Mouse (Mus musculus) limb, embryonic 13.5 days (tissue): ENCODE results near the gene Tyw3. TPM values are rescaled to one million over a fixed set of nuclear protein-coding genes. Genes with fewer than 3 reads are reported as not detected.
A peak's percentile ranks its signal among the peaks of the same experiment; 100 is the strongest.

Source experiments
- ATAC-seq: fragments of 200-750 bp; cut with Nextera tagmentation; 2 replicates; pipeline ENCODE4 v1.8.0; 2017; ENCODE audit warnings: low read depth, moderate number of reproducible peaks, moderate TSS enrichment; ENCODE audit not compliant: low FRiP score
- H3K27ac ChIP-seq: fragments of 300-500 bp; sonication (generic); 2 replicates; pipeline ENCODE4 v1.5.1; 2015; ENCODE audit warnings: inconsistent platforms, mild to moderate bottlenecking, moderate library complexity
- H3K27me3 ChIP-seq: fragments of 300-500 bp; sonication (generic); 2 replicates; pipeline ENCODE4 v1.6.1; 2015; ENCODE audit warnings: mild to moderate bottlenecking, inconsistent platforms
- H3K36me3 ChIP-seq: fragments of 300-500 bp; sonication (generic); 2 replicates; pipeline ENCODE4 v1.6.1; 2015; ENCODE audit warnings: inconsistent platforms, mild to moderate bottlenecking, moderate library complexity
- H3K4me1 ChIP-seq: fragments of 300-500 bp; sonication (generic); 2 replicates; pipeline ENCODE4 v1.6.1; 2015; ENCODE audit warnings: inconsistent platforms
- H3K4me2 ChIP-seq: fragments of 300-500 bp; sonication (generic); replicated peaks from 2 replicates; pipeline ENCODE4 v1.6.1; 2015; ENCODE audit warnings: inconsistent platforms, mild to moderate bottlenecking, moderate library complexity
- H3K4me3 ChIP-seq: fragments of 300-500 bp; sonication (generic); 2 replicates; pipeline ENCODE4 v1.5.1; 2015; ENCODE audit warnings: moderate library complexity, mild to moderate bottlenecking, inconsistent platforms
- H3K9ac ChIP-seq: fragments of 300-500 bp; sonication (generic); 2 replicates; pipeline ENCODE4 v1.6.1; 2015; ENCODE audit warnings: mild to moderate bottlenecking, inconsistent platforms
- H3K9me3 ChIP-seq: fragments of 300-500 bp; sonication (generic); 2 replicates; pipeline ENCODE4 v1.6.1; 2016; ENCODE audit warnings: inconsistent platforms
- WGBS: fragments of 180-500 bp; shearing (Covaris S2); methylation state at CpG from one replicate; pipeline ENCODE4 v1.1.7; 2015; 5-methylcytosine and 5-hydroxymethylcytosine counted together
- polyA plus RNA-seq: library from polyadenylated mRNA; unstranded; fragments of >200 nt; fragmentation: Nextera tagmentation; extraction: Ambion mirVana; gene quantifications from 2 replicates; pipeline ENCODE4 v1.2.1, GENCODE M21; 2015

Tyw3 gene
- polyA plus RNA-seq, 1 experiment from 2014 or later = 21.8 TPM

- H3K27me3 ChIP-seq = no peaks in the 10 kb centered on the region
- H3K4me1 ChIP-seq = peaks cover 11% of the 10 kb centered on the region
- ATAC-seq = no peak
- H3K9me3 ChIP-seq = no peaks in the 10 kb centered on the region
- H3K4me2 ChIP-seq = no peak overlapping the region
- H3K4me3 ChIP-seq = no peak overlapping the region
- 93% methylated on average over 6 of the region's 6 CpGs for WGBS
- no peak overlapping the region for H3K27ac ChIP-seq
- no peak overlapping the region for H3K9ac ChIP-seq
- peaks cover 53% of the 10 kb centered on the region for H3K36me3 ChIP-seq
Measured at GRCm38 (mm10) chr3:154594156-154594555, 2.7 kb downstream of the Tyw3 start.

DNA sequence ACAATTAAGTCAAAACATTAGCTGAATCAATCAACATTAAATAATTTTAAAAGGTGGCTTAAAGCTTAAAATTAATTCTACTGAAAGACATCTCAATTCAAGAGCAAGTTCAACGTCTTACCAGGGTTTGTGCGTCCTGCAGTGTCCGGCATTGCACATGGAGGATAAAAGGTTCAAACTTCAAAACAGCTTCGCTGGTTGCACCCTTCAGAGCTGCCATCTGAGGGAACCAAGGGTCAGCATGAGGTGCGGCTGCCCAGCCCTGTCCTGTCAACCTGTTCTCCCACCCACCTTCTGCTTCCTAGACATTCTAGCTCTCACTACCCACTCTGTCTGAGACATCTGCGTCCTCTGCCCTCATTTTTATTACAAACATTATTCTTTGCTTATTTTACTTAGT, 3.3 kb downstream of the Tyw3 start:
- no peaks in the 10 kb centered on the region for H3K9me3 ChIP-seq
- WGBS = 88% methylated on average over 6 of the region's 6 CpGs
- H3K4me2 ChIP-seq = no peak overlapping the region
- H3K4me3 ChIP-seq = no peak overlapping the region
- peaks cover 11% of the 10 kb centered on the region for H3K4me1 ChIP-seq
- H3K36me3 ChIP-seq = peaks cover 53% of the 10 kb centered on the region
- H3K27ac ChIP-seq = no peak overlapping the region
- no peak overlapping the region for H3K9ac ChIP-seq
- H3K27me3 ChIP-seq = no peaks in the 10 kb centered on the region
- ATAC-seq = no peak

GRCm38 (mm10) chr3:154591621-154592020, 5.3 kb downstream of the Tyw3 start:
- no peak for ATAC-seq
- H3K27ac ChIP-seq = no peak overlapping the region
- H3K4me1 ChIP-seq = peaks cover 4% of the 10 kb centered on the region
- no peak overlapping the region for H3K9ac ChIP-seq
- H3K27me3 ChIP-seq = no peaks in the 10 kb centered on the region
- WGBS = 93% methylated on average over 3 of the region's 3 CpGs
- H3K4me3 ChIP-seq = no peak overlapping the region
- no peaks in the 10 kb centered on the region for H3K9me3 ChIP-seq
- H3K4me2 ChIP-seq = no peak overlapping the region
- H3K36me3 ChIP-seq = peaks cover 71% of the 10 kb centered on the region

DNA sequence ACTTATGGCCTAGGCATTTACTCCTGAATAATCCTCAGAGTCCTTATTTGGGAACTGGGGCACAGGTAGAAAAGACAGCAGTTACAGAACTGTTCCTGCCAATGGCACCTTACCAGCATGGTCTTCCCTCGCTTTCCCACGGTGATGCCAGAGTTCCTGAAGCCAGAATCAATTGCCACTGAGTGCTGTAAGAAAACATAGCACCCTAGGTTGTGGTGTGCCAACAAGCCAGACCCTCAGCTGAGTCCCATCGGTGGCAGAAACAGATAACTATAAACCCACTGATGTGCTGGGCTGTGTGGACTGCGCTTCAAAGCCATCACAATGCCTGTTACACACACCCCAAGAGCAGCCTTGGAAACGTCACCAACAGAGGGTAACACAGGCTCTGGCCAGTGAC, 5.9 kb downstream of the Tyw3 start:
- Histone ChIP-seq H3K4me1 (no peaks in the 10 kb centered on the region), H3K27ac (no peak overlapping the region), H3K36me3 (peaks cover 77% of the 10 kb centered on the region), H3K4me3 (no peak overlapping the region), H3K27me3 (no peaks in the 10 kb centered on the region), H3K9me3 (no peaks in the 10 kb centered on the region), H3K4me2 (no peak overlapping the region), H3K9ac (no peak overlapping the region)
- ATAC-seq = no peak
- whole genome bisulfite sequencing = 95% methylated on average over 5 of the region's 5 CpGs

- Histone ChIP-seq H3K36me3 (peaks cover 58% of the 10 kb centered on the region), H3K27me3 (no peaks in the 10 kb centered on the region), H3K4me1 (no peaks in the 10 kb centered on the region), H3K4me3 (no peak overlapping the region), H3K9ac (no peak overlapping the region), H3K9me3 (no peaks in the 10 kb centered on the region), H3K27ac (no peak overlapping the region), H3K4me2 (no peak overlapping the region)
- no peak for ATAC-seq
- WGBS = 86% methylated on average over 8 of the region's 8 CpGs
Measured at GRCm38 (mm10) chr3:154584351-154584750, 12.6 kb downstream of the Tyw3 start.

GRCm38 (mm10) chr3:154577895-154578294, 19.0 kb downstream of the Tyw3 start:
- Histone ChIP-seq H3K36me3 (peaks cover 25% of the 10 kb centered on the region), H3K27ac (no peak overlapping the region), H3K9ac (no peak overlapping the region), H3K9me3 (no peaks in the 10 kb centered on the region), H3K4me3 (no peak overlapping the region), H3K4me2 (no peak overlapping the region), H3K4me1 (no peaks in the 10 kb centered on the region), H3K27me3 (peaks cover 9% of the 10 kb centered on the region)
- 90% methylated on average over 8 of the region's 8 CpGs for WGBS
- no peak for ATAC-seq

DNA sequence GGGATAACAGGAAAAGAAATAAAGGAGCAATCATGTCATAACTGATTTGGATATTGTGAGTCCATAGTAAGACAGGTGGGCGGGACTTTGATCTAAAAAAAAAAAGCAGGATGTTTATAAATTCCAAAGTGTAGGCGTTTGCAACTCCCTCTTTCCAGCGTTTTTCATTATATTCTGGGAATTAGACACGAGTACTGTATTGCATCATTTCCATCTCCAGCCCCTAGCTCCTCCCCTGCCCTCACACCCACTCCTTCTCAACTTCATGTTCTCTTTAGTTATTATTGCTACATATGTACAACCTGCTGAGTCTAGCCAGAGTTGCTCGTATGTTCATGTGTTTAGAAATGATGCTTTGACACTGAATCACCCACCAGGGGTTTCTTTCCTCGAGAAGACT, 23.2 kb downstream of the Tyw3 start:
- Histone ChIP-seq H3K4me1 (peaks cover 9% of the 10 kb centered on the region), H3K9ac (no peak overlapping the region), H3K9me3 (no peaks in the 10 kb centered on the region), H3K27me3 (peaks cover 29% of the 10 kb centered on the region), H3K27ac (no peak overlapping the region), H3K36me3 (peaks cover 6% of the 10 kb centered on the region; the same call in 1 of the 2 replicates), H3K4me2 (no peak overlapping the region), H3K4me3 (no peak overlapping the region)
- WGBS = 55% methylated on average over 6 of the region's 6 CpGs
- no peak for ATAC-seq

DNA sequence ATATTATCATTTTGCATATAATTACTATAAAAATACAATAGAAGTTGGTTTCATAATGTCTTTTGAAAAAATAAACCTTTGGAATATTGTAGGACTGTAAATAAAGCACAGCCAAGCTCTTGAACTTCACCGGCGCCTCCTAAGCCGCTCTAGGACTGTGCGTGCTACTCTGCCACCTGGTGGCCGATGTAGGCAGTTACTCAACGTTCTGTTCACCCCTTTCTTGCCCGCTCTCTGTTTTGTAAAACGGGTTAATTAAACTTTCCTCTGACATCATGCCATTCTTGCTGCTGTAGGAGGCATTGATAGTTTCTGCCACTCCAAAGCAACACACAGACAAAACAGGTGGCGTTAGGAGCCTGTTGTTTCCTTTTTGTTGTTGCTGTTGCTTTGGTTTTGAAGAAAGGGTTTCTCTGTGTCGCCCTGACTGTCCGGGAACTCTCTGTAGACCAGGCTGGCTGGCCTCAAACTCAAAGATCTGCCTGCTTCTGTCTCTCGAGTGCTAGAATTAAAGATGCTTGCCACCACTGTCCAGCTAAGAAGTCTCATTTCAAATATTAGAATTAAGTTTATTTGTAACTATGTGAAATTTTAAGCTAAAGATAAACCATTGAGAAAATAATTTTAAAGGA, 24.4 kb downstream of the Tyw3 start:
- Histone ChIP-seq H3K9me3 (no peaks in the 10 kb centered on the region), H3K27me3 (peaks cover 38% of the 10 kb centered on the region), H3K4me2 (no peak overlapping the region), H3K4me1 (peaks cover 9% of the 10 kb centered on the region), H3K9ac (no peak overlapping the region), H3K27ac (no peak overlapping the region), H3K36me3 (0 out of 2 replicates have a peak, but pooled peaks cover under 1% of the 10 kb centered on the region), H3K4me3 (no peak overlapping the region)
- WGBS = 14% methylated on average over 12 of the region's 12 CpGs
- ATAC-seq = peak; percentile 85; the same call in 1 of the 2 replicates

DNA sequence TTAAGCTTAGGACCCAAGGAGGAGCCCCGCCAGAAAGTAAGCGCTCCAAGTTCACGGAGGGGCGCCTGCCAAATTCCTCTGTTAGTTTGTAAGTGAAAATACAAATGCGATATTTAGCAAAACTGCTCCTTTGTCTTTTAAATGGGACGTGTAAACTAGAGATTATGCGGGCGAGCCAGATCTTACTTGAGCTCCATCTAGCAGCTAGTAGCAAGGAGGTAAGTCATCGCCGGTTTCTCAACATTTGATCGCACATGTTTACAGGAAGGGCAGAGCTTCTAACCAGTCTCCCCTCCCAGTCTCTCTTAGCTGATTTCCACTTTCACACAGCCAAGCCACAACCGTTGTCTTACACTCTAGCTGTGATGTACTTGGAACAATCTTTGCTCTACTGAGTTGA, 26.1 kb downstream of the Tyw3 start:
- H3K27ac ChIP-seq = no peak overlapping the region
- H3K9me3 ChIP-seq = no peaks in the 10 kb centered on the region
- peak overlapping the region; percentile 53 for H3K4me2 ChIP-seq
- no peak for ATAC-seq
- H3K9ac ChIP-seq = peak overlapping the region; percentile 43; the same call in 1 of the 2 replicates
- H3K36me3 ChIP-seq = no peaks in the 10 kb centered on the region
- H3K4me1 ChIP-seq = peaks cover 9% of the 10 kb centered on the region
- peaks cover 43% of the 10 kb centered on the region for H3K27me3 ChIP-seq
- H3K4me3 ChIP-seq = peak overlapping the region; percentile 23
- 10% methylated on average over 12 of the region's 12 CpGs for WGBS

DNA sequence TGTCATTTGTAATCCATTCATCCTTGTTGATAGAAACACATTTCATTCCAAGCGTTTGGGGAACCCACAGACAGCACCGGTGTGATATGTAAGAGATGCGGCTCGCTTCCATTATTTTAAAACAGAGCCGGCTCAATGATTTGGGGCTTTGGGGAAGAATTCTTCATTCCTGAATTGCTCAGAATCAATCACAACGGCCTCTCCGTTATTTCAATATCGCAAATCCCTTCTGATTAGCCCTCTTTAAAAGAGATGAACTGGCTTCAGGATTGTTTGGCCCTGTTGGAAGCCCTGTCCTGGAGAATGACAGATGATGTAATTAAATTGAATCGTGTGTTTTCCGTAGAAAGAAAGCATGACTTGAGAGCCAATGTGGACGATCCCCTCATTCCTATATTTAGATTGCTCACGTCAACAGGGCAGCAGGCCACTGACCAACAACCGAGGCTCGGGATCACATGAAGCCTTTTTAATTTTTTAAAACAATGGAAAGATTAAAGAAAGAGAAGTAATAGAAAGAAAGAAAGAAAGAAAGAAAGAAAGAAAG, 26.8 kb downstream of the Tyw3 start:
- WGBS = 59% methylated on average over 14 of the region's 14 CpGs
- no peak for ATAC-seq
- Histone ChIP-seq H3K27me3 (peaks cover 43% of the 10 kb centered on the region), H3K4me2 (no peak overlapping the region), H3K9me3 (no peaks in the 10 kb centered on the region), H3K9ac (no peak overlapping the region), H3K4me3 (no peak overlapping the region), H3K36me3 (no peaks in the 10 kb centered on the region), H3K27ac (no peak overlapping the region), H3K4me1 (peaks cover 9% of the 10 kb centered on the region)

DNA sequence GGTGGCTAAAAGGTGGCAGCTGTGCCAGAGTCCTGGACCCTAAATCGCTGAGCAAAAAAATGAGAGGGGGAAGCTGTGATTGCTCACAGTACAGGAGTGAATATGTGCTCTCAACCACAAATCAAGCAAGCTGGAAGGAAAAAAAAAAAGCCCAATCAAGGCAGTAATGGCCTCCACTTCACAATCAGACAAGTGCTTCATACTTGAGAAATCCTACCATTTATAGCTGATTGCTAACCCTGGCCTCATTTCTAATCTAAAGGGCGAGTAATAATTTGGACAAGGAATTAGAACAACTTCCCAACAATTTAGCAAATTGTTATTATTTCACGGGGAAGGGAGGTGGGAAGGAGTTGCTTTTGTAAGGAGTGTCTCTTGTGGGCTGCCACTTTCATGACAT, 31.5 kb downstream of the Tyw3 start:
- 69% methylated on average over 3 of the region's 3 CpGs for WGBS
- no peaks in the 10 kb centered on the region for H3K36me3 ChIP-seq
- no peak for ATAC-seq
- H3K4me2 ChIP-seq = no peak overlapping the region
- peaks cover 23% of the 10 kb centered on the region for H3K27me3 ChIP-seq
- H3K4me3 ChIP-seq = no peak overlapping the region
- no peak overlapping the region for H3K9ac ChIP-seq
- no peaks in the 10 kb centered on the region for H3K4me1 ChIP-seq
- H3K27ac ChIP-seq = no peak overlapping the region
- H3K9me3 ChIP-seq = no peaks in the 10 kb centered on the region

DNA sequence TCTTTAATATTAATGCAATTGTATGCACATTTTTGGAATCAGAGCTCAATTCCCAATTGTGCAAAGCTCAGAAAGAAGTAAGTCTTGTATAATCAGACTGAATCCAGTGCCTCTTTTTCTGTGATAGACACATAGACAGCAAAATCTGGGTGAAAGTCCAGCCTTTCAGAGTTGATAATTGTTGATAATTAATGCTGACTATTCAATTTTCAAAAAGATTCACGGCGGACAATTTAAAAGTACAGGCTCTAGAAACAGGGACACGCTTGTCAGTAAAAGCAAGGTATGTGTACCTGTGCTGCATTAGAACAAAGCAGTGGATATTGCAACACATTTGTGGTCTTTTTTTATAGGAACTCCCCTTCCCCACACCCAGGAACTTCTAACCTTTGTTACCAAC, 34.7 kb downstream of the Tyw3 start:
- no peaks in the 10 kb centered on the region for H3K4me1 ChIP-seq
- H3K36me3 ChIP-seq = no peaks in the 10 kb centered on the region

DNA sequence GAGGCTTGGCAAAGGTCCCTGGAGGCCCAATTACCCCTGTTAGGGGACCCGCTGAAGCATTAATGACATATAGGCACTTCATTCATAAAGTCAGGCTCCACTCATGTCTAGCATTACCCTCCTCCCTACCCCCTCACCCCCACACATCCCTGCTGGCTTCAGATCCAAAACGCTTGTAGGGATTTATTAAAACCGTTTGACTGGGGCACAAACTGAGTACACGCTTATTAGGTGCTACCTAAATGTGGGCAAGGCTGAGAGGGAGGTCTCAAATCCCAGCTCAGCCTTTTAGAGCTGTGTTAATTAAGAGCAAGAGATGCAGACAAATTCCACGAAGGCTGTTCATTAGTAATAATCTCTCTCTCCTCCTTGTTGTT, 45.9 kb downstream of the Tyw3 start:
- Histone ChIP-seq H3K36me3 (no peaks in the 10 kb centered on the region), H3K4me3 (no peak overlapping the region), H3K9me3 (no peaks in the 10 kb centered on the region), H3K27ac (no peak overlapping the region), H3K4me1 (peaks cover 38% of the 10 kb centered on the region), H3K9ac (no peak overlapping the region), H3K27me3 (peaks cover 36% of the 10 kb centered on the region), H3K4me2 (no peak overlapping the region)
- peak; percentile 41 for ATAC-seq
- WGBS = 7% methylated on average over 5 of the region's 5 CpGs

More for the DNA sequence above, 34.7 kb downstream of the Tyw3 start:
- H3K4me2 ChIP-seq = no peak overlapping the region
- ATAC-seq = no peak
- no peaks in the 10 kb centered on the region for H3K9me3 ChIP-seq
- no peak overlapping the region for H3K27ac ChIP-seq
- WGBS = 92% methylated on average over 3 of the region's 3 CpGs
- no peak overlapping the region for H3K4me3 ChIP-seq
- H3K9ac ChIP-seq = no peak overlapping the region
- H3K27me3 ChIP-seq = peaks cover 5% of the 10 kb centered on the region; the same call in 1 of the 2 replicates
